Mouse (Mus musculus) embryonic stem cell, embryonic (primary cell): ENCODE measurements around the gene Nop56.

Experiments used
- CTCF ChIA-PET, 4 experiments: fragments of 300-600 bp in 2 of 4; fragments of 350-600 bp in 2 of 4; sonication (Branson Sonifier 250); formaldehyde crosslinking; loops; one replicate each; lab custom pipeline; 2022; ENCODE audit warnings: inconsistent platforms in 2 of 4; lab: Charles Lee
- POLR2A ChIA-PET, 4 experiments: fragments of 300-600 bp in 2 of 4; fragments of 350-600 bp in 2 of 4; sonication (Branson Sonifier 250); formaldehyde crosslinking; loops; one replicate each; lab custom pipeline; 2022; ENCODE audit warnings: antibody characterized with exemption in 4 of 4, inconsistent platforms in 1 of 4; lab: Charles Lee

Gene Nop56

DNA sequence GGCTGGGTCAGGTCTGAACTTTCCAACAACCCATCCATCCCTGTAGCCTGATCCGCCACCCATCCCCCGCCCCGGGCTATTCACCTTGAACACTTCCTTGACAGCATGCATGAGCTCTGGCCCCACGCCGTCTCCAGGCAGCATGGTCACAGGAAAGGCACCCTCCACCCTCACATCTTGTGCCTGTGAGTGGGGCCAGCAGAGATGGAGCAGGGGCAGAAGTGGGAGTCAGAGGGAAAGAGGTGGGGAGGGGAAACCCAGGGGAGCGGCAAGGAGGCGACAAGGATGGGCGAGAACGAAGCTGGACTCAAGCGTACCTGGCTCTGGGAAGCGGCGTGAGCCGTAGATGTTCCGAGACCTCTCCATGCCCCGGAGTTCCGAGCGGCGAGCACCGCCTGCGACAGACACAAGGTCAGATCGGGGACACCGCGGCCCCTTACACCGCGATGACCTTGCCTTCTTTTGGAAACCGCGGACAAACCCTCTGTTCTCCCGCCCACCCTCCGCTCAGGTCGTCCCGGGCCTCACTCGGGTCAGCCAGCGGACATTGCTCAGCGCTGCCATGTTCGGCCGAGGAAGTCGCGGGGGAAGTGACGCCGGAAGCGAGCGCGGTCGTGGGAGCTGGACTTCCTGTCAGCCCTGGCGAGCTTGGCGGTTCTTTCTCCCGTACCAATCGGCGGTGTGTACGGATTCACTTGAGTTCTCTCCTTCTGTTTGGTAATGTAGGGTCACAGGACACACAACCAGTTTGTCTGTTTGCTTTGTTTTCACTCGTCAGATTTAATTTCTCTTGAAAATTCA, 9.8 kb downstream of the Nop56 start, which contains the start of gene Idh3b:
TSS of gene Idh3b (minus strand) at position 694 of the 801 bp plus-strand sequence.
- ChIA-PET POLR2A (interaction anchor here (0.6 to 22.4 kb wide), 33 partner anchors 4 to 413 kb away, joined by 3 to 522 read pairs (median 4); partner anchors contain the start of genes Nop56 (in 4 of the 4), Ebf4 (in 2 of the 4), Pced1a (in 2 of the 4) and Snrpb (in 2 of the 4)), CTCF (interaction anchor here in 3 of 4 experiments (0.6 to 1.8 kb wide), 4 partner anchors 8 to 76 kb away, joined by 3 to 7 read pairs (median 5); partner anchors contain the start of genes Ebf4 (in 1 of the 3) and Nop56 (in 1 of the 3))

DNA sequence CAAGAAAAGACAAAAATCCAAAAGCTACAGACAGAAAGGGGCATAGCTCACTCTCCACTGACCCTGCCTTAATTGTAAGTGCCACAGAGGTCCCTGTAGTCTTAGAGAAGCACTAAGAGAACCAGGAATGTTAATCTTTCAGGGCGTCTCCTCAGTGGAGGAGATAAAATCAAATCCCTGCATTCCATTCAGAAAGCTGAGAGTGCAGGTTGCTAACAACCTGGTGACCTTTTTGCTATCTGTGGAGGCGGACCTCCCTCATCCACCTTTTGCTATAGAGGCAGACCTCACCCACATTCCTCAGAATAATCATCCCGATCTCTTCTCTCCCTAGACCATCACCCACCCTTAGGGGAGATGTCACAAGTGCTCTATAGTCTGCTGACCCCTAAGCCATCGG, 14.9 kb downstream of the Nop56 start:
- CTCF ChIA-PET: interaction anchor here in 2 of 4 experiments (0.6 to 2.3 kb wide), 9 partner anchors 13 to 274 kb away, joined by 3 to 7 read pairs (median 3); partner anchors contain the start of genes Mrps26 (in 1 of the 2), Nop56 (in 1 of the 2) and Tmem239 (in 1 of the 2)
- POLR2A ChIA-PET: interaction anchor here (0.6 to 14.1 kb wide), 24 partner anchors 8 to 1223 kb away, joined by 3 to 522 read pairs (median 4); partner anchors contain the start of genes Nop56 (in 4 of the 4), Vps16 (in 2 of the 4), Ddrgk1 (in 1 of the 4) and Idh3b (in 1 of the 4)

DNA sequence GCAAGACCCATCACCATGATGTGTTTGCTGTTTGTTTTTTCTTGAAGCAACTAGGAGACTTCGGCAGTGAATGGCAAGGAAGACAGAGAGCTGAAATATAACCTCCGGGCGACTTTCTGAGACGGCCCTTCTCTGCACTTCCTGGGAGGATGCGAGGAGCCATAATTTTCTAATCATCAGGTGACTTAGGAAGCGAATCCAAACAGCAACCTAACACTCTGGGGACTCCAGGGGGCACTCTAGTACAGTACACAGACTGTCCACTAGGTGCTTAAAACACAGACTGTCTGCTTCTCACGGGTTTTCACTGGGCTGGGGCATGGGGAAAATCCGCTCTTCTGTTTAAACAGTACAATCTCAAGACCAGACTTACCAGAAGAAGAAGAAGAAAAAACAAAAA, 17.2 kb downstream of the Nop56 start:
- CTCF ChIA-PET: interaction anchor here in 2 of 4 experiments (1.0 to 1.3 kb wide), 2 partner anchors 71 to 121 kb away, joined by 3 to 4 read pairs; no protein-coding TSS in a partner anchor
- POLR2A ChIA-PET: interaction anchor here (0.5 to 14.1 kb wide), 12 partner anchors 16 to 347 kb away, joined by 3 to 522 read pairs (median 3); partner anchors contain the start of genes Nop56 (in 3 of the 4), Cpxm1 (in 1 of the 4), Idh3b (in 1 of the 4) and Mrps26 (in 1 of the 4)

- CTCF ChIA-PET: interaction anchor here in 2 of 4 experiments (0.6 to 1.5 kb wide), 2 partner anchors 69 to 73 kb away, joined by 3 to 4 read pairs; no protein-coding TSS in a partner anchor
- POLR2A ChIA-PET: interaction anchor here (0.5 to 14.1 kb wide), 11 partner anchors 8 to 832 kb away, joined by 3 to 522 read pairs (median 3); partner anchors contain the start of genes Idh3b (in 3 of the 4), Nop56 (in 3 of the 4) and Snrpb (in 1 of the 4)
These were observed 18.8 kb downstream of the Nop56 start for GRCm38 (mm10) chr2:130293009-130293408.

DNA sequence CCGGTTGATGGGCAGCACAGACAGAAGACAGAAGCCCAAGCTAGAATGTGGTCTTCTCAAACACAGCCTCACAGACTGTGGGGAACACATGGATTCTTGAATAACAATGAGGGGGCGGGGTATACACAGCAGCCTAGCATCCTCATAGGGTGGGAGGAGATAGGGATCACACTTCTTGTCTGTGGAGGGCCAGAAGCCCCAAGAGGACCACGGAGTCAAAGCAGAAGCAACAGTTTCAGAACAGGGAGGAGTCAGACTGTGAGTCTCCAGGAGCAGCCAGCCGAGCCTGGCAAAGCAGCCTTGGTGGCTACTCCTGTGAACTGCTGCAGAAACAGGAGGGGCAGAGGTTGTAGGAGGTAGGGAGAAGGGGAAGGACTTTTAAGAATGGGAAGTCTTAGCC, 19.3 kb downstream of the Nop56 start:
- CTCF ChIA-PET: interaction anchor here in 2 of 4 experiments (0.6 to 1.5 kb wide), 2 partner anchors 69 to 72 kb away, joined by 3 to 4 read pairs; no protein-coding TSS in a partner anchor
- POLR2A ChIA-PET: interaction anchor here (0.5 to 14.1 kb wide), 12 partner anchors 9 to 832 kb away, joined by 3 to 522 read pairs (median 5); partner anchors contain the start of genes Idh3b (in 3 of the 4), Nop56 (in 3 of the 4) and Snrpb (in 2 of the 4)

- ChIA-PET POLR2A (interaction anchor here (0.7 to 14.1 kb wide), 21 partner anchors 9 to 403 kb away, joined by 3 to 522 read pairs (median 4); partner anchors contain the start of genes Nop56 (in 3 of the 4), Idh3b (in 2 of the 4), Pced1a (in 2 of the 4) and Snrpb (in 2 of the 4)), CTCF (interaction anchor here in 2 of 4 experiments (0.9 to 1.5 kb wide), 4 partner anchors 9 to 303 kb away, joined by 3 to 4 read pairs (median 3); partner anchors contain the start of gene Idh3b (in 1 of the 2))
These were observed 20.1 kb downstream of the Nop56 start for GRCm38 (mm10) chr2:130294218-130294935.

DNA sequence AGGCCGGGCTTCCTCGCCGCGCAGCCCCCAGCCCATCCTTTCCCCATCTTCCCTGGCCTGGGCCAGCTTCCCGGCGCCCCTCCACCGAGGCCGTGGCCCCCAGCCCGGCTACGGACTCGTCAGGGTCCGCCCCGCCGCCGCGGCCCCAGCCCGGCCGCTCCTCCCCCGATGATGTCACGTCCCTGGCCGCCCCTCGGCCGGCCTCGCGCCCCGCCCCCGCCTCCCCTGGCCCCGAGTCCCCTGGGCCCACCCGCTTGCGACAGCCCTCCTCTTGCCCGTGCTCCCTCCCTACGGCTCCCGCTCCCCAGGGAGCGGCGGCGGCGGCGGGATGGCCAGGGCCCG, 20.7 kb downstream of the Nop56 start, which contains the start of gene Ebf4:
TSS of gene Ebf4 (plus strand) at position 234 of the 342 bp plus-strand sequence.
- ChIA-PET CTCF (interaction anchor here in 1 of 4 experiments (0.9 to 1.1 kb wide), 3 partner anchors 8 to 303 kb away, joined by 3 read pairs; partner anchors contain the start of gene Idh3b), POLR2A (interaction anchor here (0.7 to 14.1 kb wide), 20 partner anchors 8 to 403 kb away, joined by 3 to 522 read pairs (median 4); partner anchors contain the start of genes Nop56 (in 3 of the 4), Idh3b (in 2 of the 4), Pced1a (in 2 of the 4) and Snrpb (in 2 of the 4))

DNA sequence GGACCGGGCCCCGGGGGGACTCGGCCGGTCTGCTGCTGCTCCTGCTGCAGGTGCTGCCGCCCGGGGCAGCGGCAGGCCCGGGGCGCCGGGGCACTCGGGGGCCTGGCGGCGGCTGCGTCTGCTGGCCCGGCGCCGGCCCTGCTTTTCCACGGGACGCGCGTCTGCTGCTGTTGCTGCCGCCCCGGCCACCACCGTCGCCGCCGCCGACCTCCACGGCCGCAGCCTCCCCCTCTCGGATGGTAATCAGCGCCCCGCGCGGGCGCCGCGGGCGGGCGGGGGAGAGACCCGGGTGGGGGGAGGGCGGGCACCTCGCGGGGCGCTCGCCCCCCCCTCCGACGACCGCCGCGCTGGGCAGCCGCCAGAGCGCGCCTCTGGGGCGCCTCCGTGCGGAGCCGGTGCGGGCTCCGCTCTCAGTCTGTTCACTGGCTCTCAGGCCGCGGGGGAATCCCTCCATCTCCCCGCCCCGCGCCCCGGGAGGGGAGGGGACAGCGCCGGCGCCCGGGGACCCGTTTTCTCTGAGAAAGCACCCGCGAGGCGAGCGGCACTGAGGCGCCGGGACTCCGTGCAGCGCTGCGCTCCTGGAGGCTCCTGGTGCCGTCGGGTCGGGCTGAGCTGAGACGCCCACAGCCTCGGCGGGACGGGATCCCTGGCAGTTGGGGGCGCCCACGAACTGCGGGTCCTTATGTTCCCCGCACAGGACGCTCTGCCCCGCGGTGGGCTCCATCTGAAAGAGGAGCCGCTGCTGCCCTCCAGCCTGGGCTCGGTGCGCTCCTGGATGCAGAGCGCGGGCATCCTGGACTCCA, 21.3 kb downstream of the Nop56 start:
- ChIA-PET POLR2A (interaction anchor here (0.8 to 14.1 kb wide), 16 partner anchors 8 to 402 kb away, joined by 3 to 522 read pairs (median 4); partner anchors contain the start of genes Nop56 (in 3 of the 4), Idh3b (in 2 of the 4), Snrpb (in 2 of the 4) and Pced1a (in 1 of the 4)), CTCF (interaction anchor here in 2 of 4 experiments (0.6 to 1.4 kb wide), 3 partner anchors 12 to 116 kb away, joined by 3 read pairs; partner anchors contain the start of gene Idh3b (in 1 of the 2))

GRCm38 (mm10) chr2:130296134-130296745, 22.0 kb downstream of the Nop56 start:
- ChIA-PET CTCF (interaction anchor here in 2 of 4 experiments (0.6 to 1.4 kb wide), 3 partner anchors 21 to 116 kb away, joined by 3 to 5 read pairs (median 3); no protein-coding TSS in a partner anchor), POLR2A (interaction anchor here in 3 of 4 experiments (0.8 to 3.3 kb wide), 10 partner anchors 9 to 66 kb away, joined by 3 to 20 read pairs (median 3); partner anchors contain the start of gene Nop56 (in 3 of the 3))

- ChIA-PET POLR2A (interaction anchor here in 2 of 4 experiments (1.1 to 3.3 kb wide), 8 partner anchors 9 to 266 kb away, joined by 3 to 20 read pairs (median 5); partner anchors contain the start of genes Nop56 (in 2 of the 2), Idh3b (in 1 of the 2), Mrps26 (in 1 of the 2) and Pced1a (in 1 of the 2)), CTCF (no interaction called here)
These were observed 23.4 kb downstream of the Nop56 start for GRCm38 (mm10) chr2:130297580-130297979.

DNA sequence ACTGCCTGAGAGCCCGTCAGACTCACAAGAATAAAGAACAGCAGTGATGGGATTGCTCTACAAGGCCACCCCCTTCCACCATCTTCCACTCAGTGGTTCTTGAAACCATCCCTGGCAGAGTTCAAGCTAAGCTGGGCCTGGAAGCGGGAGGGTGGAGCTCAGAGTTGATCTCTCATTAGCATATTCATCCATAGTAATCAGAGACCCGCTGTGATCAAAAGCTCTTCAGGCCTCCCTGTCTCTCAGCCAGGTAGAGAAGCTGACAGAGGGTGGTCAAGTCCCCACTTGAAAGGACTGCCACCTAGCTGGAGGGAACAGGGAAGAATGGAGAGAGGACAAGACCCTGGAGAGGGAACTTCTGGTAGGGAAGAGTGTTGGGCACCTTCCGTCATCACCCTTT, 28.8 kb downstream of the Nop56 start:
- CTCF ChIA-PET: interaction anchor here in 3 of 4 experiments (0.6 to 1.5 kb wide), 5 partner anchors 9 to 59 kb away, joined by 3 to 5 read pairs (median 3); partner anchors contain the start of gene Ebf4 (in 1 of the 3)
- POLR2A ChIA-PET: interaction anchor here (0.6 to 4.2 kb wide), 16 partner anchors 8 to 188 kb away, joined by 3 to 20 read pairs (median 4); partner anchors contain the start of genes Nop56 (in 2 of the 4), Ebf4 (in 1 of the 4) and Idh3b (in 1 of the 4)

- ChIA-PET POLR2A (no interaction called here), CTCF (no interaction called here)
These were observed 52.8 kb downstream of the Nop56 start for GRCm38 (mm10) chr2:130327057-130327456.
